Mouse (Mus musculus): ENCODE results near the gene Gse1.
A peak's percentile ranks its signal among the peaks of the same experiment; 100 is the strongest.
"Not testable (repeated sequence)": the region's sequence is repeated elsewhere in the genome, so short reads cannot be mapped to it uniquely, and the experiment has no call there.

The Gse1 gene

GRCm38 (mm10) chr8:120347734-120348341 lies 119.6 kb downstream of the Gse1 start:
- peak; percentile 67 to 72 for DNase-seq

GRCm38 (mm10) chr8:120348922-120349321 lies 120.7 kb downstream of the Gse1 start:
- no peak for DNase-seq

GRCm38 (mm10) chr8:120351332-120352071 lies 123.2 kb downstream of the Gse1 start:
- no peak for DNase-seq

GRCm38 (mm10) chr8:120352096-120352495 lies 123.8 kb downstream of the Gse1 start:
- no peak for DNase-seq

- peak in 1 of 2 experiments; percentile 56 for DNase-seq
Measured at GRCm38 (mm10) chr8:120356067-120356466, 127.8 kb downstream of the Gse1 start.

- no peak for DNase-seq
Measured at GRCm38 (mm10) chr8:120357504-120357903, 129.2 kb downstream of the Gse1 start.

GRCm38 (mm10) chr8:120361301-120361700 lies 133.0 kb downstream of the Gse1 start:
- peak; percentile 90 to 95 for DNase-seq

DNA sequence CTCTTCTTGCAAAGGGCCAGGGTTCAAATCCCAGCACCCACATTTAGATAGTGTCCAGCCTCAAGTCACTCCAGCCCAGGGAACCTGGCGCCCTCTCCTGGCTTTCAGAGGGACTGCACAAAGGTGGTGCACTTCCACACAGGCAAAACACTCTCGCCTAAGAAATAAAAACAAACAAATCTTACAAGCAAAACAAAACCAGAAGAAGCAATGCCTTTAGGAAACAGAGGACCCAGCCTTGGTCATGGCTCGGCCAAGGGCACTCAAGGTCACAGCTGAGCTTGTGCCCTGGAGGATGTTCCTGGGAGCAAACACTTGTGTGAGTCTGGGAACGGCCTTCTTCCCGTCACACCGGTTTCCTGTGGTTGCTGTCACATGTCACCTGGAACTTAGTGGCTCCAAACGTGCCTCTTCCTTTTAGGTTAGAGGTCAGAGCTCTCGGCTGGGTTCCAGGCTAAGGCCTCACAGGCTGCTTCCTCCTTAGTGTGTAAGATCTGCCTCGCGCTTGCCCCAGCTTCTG lies 135.4 kb downstream of the Gse1 start:
- DNase-seq: no peak

GRCm38 (mm10) chr8:120364093-120364725 lies 136.0 kb downstream of the Gse1 start:
- peak in 1 of 2 experiments; percentile 68 for DNase-seq

GRCm38 (mm10) chr8:120366840-120367239 lies 138.6 kb downstream of the Gse1 start:
- no peak for DNase-seq

- DNase-seq: not testable (repeated sequence)
Measured at GRCm38 (mm10) chr8:120368191-120368590, 139.9 kb downstream of the Gse1 start.

DNA sequence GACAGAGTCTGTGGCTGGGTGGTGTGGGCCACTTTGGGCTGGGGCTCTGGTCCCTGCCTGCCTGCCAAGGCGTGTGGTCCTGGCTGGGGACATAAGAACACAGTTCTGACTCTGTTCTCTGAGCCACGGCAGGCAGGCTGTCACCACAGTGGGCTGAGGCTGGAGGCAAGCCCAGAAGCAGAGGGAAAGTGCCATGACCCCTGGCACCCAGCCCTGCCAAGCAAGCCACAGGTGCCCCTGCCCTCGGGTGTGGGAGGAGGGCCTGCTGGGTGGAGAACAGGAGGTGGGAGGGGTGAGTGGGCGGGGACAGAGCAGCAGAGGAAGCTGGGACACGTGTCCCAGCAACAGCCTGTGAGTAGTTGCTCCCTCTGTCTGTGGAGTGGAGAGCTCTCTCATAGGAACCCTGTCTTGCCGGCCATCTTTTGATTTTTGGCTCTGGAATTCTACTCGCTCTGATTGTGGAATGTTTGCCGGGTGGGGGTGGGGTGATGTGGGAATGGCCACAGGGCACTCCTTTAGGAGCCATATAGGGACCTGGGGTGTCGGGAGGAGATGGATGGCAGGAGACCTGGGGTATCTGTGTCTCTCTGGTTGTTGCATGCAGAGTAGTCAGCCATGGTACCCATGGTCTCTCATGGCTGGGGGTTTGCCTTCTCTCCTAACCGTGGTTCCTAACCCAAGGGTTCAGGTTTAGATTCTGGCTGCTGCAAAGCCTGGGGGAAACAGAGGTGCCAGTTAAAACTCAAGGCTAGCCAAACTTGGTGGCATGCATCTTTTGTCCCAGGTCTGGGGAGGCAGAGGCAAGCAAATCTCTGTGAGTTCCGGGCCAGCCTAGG lies 140.8 kb downstream of the Gse1 start:
- DNase-seq: peak; percentile 98 to 99

DNA sequence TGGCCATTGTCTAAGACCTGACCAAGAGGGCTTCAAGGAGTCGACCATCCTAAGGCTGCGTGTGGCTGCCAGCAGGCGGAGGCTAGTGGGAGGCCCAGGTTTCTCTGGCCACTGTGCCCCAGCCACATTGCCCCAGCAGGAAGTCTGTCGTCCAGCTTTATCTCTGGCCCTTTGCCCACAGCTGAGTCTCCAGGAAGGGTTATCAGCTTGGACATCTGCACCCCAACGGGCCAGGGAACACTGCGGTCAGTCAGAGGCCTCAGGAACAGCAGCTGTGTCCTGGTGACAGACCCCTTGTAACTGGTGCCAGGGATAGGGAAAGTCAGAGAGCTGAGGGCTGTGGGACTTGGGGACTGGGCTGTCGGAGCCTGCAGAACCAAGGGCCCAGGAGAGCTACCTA lies 141.7 kb downstream of the Gse1 start:
- peak; percentile 62 for DNase-seq

- DNase-seq: no peak
Measured at GRCm38 (mm10) chr8:120370461-120370860, 142.2 kb downstream of the Gse1 start.

DNA sequence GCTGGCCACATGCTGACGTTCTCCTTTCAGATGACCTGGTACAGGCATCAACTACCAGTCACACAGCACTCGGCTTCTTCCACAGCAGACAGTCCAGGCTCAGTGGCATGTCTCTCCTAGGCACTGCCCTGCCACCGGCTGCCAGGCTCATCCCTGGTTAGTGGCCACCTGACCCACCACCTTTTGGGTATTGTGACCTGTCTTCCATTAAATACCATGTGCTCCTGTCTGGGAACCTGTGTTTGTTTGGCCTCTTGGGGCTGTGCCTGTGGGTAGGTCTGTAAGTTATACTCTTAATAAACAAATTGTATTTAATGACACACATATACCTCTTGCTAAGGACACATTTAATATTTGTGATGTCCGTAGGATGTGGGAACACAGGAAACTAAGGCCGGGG lies 142.9 kb downstream of the Gse1 start:
- DNase-seq: no peak

DNA sequence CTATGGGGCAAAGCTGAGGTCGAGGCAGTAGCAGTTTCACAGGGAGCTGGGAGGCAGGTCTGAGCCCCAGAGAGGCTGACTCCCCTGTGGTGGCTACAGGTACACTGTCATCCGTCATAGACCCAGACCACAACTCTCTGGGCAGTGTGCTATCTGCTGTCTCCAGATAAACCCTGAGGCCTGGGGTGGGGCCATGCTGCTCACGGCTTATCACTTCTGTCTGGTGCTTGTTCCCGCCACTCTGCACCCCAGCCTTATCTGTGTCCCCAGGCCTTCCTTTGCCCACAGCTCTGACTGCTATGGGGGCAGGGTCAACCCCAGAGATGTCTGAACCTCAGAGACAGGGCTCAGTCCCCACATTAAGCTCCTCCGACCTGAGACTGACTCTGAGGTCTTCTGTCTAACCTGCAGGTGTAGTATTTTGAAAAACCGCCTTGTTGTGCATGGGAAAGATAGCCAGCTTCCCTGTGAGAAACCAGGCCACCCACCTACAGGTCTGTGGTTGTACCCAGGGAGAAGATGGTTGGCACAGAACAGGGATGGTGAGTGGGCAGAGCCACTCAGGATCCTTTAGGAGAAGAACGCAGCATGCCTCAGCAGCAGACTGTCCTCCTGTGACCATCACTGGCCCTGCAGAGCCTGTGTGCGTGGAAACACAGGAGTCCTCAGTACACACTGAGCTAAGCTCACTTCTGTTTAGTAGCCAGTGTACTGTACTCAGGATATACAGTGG lies 143.6 kb downstream of the Gse1 start:
- DNase-seq: no peak

DNA sequence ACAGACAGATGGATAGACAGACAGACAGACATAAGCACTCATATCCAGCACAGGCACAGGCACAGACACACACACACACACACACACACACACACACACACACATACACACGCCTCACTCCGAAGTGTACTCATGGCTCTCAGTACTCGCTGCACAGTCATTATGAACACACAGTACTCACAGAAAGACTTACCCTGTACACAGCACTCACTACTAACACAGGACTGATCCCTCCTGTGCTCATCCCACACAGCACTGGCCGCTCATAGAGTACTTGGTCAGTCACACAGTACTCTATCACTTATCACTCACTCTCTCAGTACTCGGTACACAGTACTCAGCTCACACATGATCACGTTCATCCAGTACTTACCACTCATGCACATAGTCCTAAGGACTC lies 144.4 kb downstream of the Gse1 start:
- no peak for DNase-seq

DNA sequence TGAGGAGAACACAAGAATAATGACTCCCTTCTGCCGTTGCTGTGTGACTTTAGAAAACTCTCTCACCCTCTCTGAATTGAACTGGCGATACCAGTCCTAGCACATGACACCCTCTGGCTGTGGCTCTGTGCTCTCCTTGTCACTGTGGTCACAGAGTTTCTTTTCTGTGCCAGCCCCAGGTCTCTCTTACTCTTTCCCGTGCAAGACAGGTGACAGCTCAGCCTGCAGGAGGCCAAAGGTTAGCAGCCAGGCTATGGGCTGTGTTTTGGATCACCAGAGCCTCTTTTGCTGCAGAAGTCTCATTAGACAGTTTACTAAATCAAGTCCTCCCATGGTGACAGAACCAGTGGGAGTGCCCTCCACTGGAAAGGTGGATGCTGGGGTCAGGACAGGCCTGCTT lies 145.4 kb downstream of the Gse1 start:
- no peak for DNase-seq

DNA sequence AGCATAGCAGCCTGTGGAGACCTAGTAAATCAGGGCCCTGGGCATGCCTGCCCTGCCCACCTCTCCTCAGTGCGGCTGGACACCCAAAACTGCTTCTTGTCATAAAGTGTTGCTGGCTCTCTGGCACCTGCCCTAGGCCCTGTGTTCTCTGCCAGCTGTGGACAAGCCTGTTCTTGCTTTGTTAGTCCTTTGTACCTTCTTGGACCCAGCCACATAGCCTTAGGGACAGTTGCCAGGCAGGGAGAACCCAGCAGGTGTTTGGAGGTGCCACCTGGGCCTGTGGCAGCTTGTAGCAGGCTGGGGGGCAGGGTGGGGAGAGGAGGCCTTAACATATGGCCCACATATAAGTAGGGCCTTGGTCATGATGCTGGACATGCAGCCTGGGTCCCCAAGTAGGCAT lies 145.8 kb downstream of the Gse1 start:
- DNase-seq: peak in 1 of 2 experiments; percentile 52

DNA sequence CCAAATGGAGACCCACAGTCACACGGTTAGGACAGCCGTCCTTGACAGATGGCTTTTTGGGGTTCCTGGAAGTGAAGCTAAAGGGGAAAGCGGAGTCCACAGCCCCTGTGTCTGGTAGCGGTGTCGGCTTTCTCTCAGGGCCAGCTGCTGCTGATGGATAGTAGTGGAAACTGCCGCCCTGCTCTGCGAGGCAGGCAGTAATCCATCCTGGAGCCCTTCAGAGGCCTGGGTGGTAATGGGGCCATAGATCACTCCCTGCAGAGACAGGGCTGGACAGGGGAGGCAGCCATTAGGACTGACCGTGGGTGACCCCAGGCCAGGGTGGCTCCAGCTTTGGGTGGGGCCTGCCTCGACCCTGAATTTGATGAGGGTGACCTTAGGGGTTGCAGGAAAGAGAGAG lies 146.3 kb downstream of the Gse1 start:
- no peak for DNase-seq

GRCm38 (mm10) chr8:120375170-120375569 lies 146.9 kb downstream of the Gse1 start:
- DNase-seq: no peak

DNA sequence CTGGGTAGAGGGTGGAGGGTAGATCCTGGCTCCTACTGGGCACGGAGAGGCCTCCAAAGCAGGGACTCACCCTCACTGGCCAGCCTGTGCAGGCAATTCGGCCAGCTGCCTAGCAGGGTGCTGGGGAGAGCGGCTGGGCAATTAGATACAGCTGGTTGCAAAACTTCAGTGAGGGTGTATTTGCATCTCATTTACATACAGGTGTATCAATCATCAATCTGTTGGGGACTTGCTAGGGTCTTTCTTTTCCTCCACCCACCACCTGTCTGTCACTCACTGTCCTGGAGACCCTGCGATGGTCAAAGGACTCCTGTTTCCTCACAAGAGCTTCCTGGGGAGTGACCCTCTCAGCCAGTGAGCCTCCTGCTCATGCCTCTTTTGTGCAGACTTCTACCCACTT lies 148.0 kb downstream of the Gse1 start:
- no peak for DNase-seq

Data from cerebellum, postnatal 10 days (tissue).